Mouse (Mus musculus) heart, adult 2 months (tissue): ENCODE data around the gene Ankrd13a.

Experiments used
- CTCF ChIP-seq: fragments of 200-600 bp; IDR thresholded peaks from 2 replicates; pipeline ENCODE4 v1.8.1; 2022; ENCODE audit warnings: antibody characterized with exemption, mild to moderate bottlenecking, moderate library complexity
- EP300 ChIP-seq: fragments of 200-500 bp; IDR thresholded peaks from 2 replicates; pipeline ENCODE4 v1.6.1; 2011; ENCODE audit warnings: low read depth, low read length, control low read depth; ENCODE audit not compliant: insufficient read depth
- POLR2A ChIP-seq: fragments of 200-500 bp; IDR thresholded peaks from 2 replicates; pipeline ENCODE4 v1.6.1; 2011; ENCODE audit warnings: mild to moderate bottlenecking, low read depth, low read length, control low read depth; ENCODE audit not compliant: insufficient read depth

GRCm38 (mm10) chr5:114766686-114767085 lies 7.8 kb upstream of the Ankrd13a start:
- TF ChIP-seq CTCF = no peak
- TF ChIP-seq EP300 = no peak
- no peak for TF ChIP-seq POLR2A
